Mouse (Mus musculus): Measurements from ENCODE around the gene Wfikkn2. TPM values are rescaled to one million over a fixed set of nuclear protein-coding genes. Genes with fewer than 3 reads are reported as not detected.

Wfikkn2 gene
- 6.6 and 9.5 TPM in 2 replicates for polyA plus RNA-seq (2012; rRNA removed)

DNA sequence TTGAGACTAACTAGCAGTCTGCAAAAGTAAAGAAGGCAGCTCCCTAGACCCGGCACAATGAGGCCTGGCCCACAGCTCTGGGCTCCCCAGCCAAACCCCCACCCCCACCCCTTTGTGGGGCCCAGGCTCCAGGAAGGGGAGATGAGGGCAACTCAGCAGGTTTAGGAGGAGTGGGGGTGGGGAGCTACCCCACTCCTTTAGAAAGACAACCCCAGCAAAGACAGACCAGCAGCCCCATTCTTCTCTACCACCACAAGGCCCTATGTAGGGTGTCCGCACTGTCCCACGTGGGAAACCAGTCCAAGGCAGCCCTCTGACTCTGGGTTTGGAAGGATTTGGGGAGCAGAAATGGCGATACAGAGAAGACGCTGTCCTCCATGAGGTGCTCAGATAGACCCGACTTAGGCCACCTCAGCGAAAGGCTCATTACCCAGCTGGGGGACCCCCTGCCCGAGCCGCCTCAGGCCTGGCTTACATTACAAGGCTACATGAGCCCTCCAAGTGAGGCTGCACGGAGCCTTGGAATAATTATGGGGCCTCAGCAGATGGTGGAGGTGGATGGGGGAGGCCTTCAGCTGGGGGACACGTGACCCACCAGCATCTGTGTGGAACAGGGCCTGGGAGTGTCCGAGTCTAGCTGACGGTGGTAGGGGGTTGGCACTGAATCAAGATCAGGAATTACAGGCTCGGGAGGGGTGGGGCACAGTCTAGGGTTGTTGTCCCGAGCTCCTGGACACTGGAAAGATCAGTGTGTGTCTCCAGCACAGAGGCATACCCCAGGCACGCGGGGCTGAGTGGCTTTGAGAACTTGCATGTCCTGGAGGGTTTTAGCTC is at the start of gene Wfikkn2:
Gene Wfikkn2, minus strand, starts transcription at position 51 of the 834 bp plus-strand sequence.

DNA sequence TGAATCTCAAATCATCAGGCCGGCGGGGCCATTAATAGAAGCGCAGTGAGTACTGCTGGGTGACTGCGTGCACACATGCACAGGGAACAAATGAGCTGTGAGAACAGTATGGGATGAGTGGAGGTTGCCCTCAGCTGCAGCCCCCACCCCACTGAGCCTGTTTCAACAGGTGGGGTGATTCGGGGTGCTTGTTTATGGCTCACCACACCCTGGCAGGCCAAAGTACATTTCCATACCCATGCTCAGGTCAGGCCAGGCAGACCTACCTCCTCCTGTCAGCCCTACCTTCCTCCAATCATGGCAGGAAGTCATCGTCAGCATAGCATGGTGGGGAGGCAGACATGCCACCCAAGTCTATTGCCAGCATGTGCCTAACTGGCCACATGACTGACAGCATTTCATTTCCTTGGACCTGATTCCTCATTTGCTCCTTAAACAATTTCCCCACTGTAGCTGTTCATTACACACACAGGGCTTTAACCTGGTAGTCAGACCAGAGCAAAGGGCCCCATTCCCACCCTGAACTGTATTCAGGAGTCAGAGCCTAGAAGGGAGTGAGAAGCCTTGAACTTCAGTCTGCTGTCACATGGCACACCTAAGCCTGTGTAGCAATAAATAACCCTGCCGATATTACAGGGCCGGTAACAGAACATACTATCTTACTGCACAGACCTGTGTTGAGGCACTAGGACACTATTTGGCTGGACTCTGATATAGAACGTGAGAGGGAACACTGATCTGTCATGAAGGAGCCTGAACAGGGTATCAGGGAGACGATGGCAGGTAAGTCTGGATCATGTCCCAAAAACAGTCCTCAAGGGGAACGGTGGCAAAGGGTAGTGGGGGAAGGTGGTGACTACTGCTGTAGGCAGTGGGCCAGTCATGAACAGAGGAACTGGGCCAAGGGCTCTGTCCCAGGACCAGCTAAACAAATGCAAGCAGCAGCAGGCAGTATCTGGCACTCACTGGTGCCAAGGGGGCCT is 35.7 kb upstream of the Wfikkn2 start, which contains the start of gene Gm21885:
Gene Gm21885, plus strand, starts transcription at position 675 of the 983 bp plus-strand sequence.

DNA sequence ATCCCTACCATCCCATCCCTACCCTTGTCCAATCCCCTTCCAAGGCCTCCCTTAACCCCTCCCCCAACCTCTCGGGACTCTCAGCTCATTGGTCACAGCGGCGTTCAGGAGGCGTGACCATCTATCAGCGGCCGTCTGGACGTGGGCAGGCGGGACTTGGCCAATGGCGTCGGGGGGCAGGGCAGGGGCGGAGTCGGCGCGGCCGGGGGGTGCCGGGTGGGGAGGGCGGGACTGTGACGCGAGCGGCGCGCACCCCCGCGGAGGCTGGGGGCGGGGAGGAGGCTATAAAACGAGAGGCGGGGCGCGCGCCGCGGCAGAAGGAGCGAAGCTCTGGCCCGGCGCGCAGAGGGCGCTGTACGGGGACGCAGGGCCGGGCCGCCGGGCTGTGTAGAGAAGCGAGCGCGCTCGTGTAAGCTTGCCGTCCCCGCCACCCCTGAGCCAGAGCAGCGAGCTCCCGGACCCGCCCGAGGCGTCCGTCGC is 34.6 kb downstream of the Wfikkn2 start, which contains the start of gene Tob1:
Gene Tob1, plus strand, starts transcription at position 331 of the 480 bp plus-strand sequence.

Other genes starting within 250 kb of the Wfikkn2 start
- 90.3 and 103 TPM in 2 replicates for gene Spag9, start 249.9 kb downstream of the Wfikkn2 start, polyA plus RNA-seq (2012; rRNA removed)
- gene Tob1, start 34.6 kb downstream of the Wfikkn2 start, polyA plus RNA-seq (2012; rRNA removed): 29.6 and 31.8 TPM in 2 replicates
- not detected in 2 replicates for gene Gm21885, start 35.9 kb upstream of the Wfikkn2 start, polyA plus RNA-seq (2012; rRNA removed)
- 220 and 239 TPM in 2 replicates for gene Luc7l3, start 76.0 kb upstream of the Wfikkn2 start, polyA plus RNA-seq (2012; rRNA removed)
- gene Ankrd40, start 82.0 kb upstream of the Wfikkn2 start, polyA plus RNA-seq (2012; rRNA removed): 48.4 and 52.5 TPM in 2 replicates
- 0.63 and 0.79 TPM in 2 replicates for gene Abcc3, start 147.0 kb upstream of the Wfikkn2 start, polyA plus RNA-seq (2012; rRNA removed)
- 155 and 233 TPM in 2 replicates for gene Cacna1g, start 228.2 kb upstream of the Wfikkn2 start, polyA plus RNA-seq (2012; rRNA removed)
- 0.39 and 0.90 TPM in 2 replicates for gene Spata20, start 240.2 kb upstream of the Wfikkn2 start, polyA plus RNA-seq (2012; rRNA removed)

Measured in central nervous system, embryonic 14 days (tissue).